Mouse (Mus musculus) MEL (cell line): Measurements from ENCODE around the gene Zbtb20. TPM values are rescaled to one million over a fixed set of nuclear protein-coding genes. Genes with fewer than 3 reads are reported as not detected.

ENCODE experiments used
- DNase-seq: peaks from one replicate; pipeline ENCODE4 v3.0.0; 2011; ENCODE audit warnings: low read depth, low spot score
- H3K27ac ChIP-seq: 2 replicates; pipeline ENCODE4 v1.5.1; 2012; ENCODE audit warnings: low read depth, mild to moderate bottlenecking, control low read depth, low read length, moderate library complexity; ENCODE audit not compliant: control insufficient read depth
- H3K27me3 ChIP-seq, 2 experiments: fragments of 150-350 bp in 1 of 2; sonication (generic) in 1 of 2; 2 replicates each; pipeline ENCODE4 v1.6.1; 2012; ENCODE audit warnings: low read length in 2 of 2, mild to moderate bottlenecking in 2 of 2, improper control_type of control experiment in 1 of 2, moderate library complexity in 1 of 2; ENCODE audit not compliant: insufficient read depth in 2 of 2, control insufficient read depth in 1 of 2
- H3K36me3 ChIP-seq, 2 experiments: 2 replicates each; pipeline ENCODE4 v1.6.1; 2012 to 2014; ENCODE audit warnings: low read length in 2 of 2, improper control_type of control experiment in 1 of 2, inconsistent platforms in 1 of 2, mild to moderate bottlenecking in 1 of 2; ENCODE audit not compliant: insufficient read depth in 2 of 2, control insufficient read depth in 1 of 2
- H3K4me1 ChIP-seq, 2 experiments: fragments of 150-350 bp in 1 of 2; sonication (generic) in 1 of 2; 2 replicates each; pipeline ENCODE4 v1.6.1; 2012; ENCODE audit warnings: low read length in 2 of 2, improper control_type of control experiment in 1 of 2, mild to moderate bottlenecking in 1 of 2; ENCODE audit not compliant: insufficient read depth in 2 of 2, control insufficient read depth in 1 of 2
- H3K4me3 ChIP-seq, 2 experiments: fragments of 150-350 bp in 1 of 2; sonication (generic) in 1 of 2; 2 replicates each; pipeline ENCODE4 v1.5.1; 2012; ENCODE audit warnings: low read depth in 2 of 2, low read length in 2 of 2, mild to moderate bottlenecking in 2 of 2, moderate library complexity in 2 of 2, control low read depth in 1 of 2, improper control_type of control experiment in 1 of 2; ENCODE audit not compliant: control insufficient read depth in 1 of 2, insufficient read depth in 1 of 2
- H3K79me2 ChIP-seq: 2 replicates; pipeline ENCODE4 v1.6.1; 2012; ENCODE audit warnings: mild to moderate bottlenecking, low read length, moderate library complexity; ENCODE audit not compliant: control insufficient read depth, poor library complexity, insufficient read depth
- H3K9ac ChIP-seq: 2 replicates; pipeline ENCODE4 v1.6.1; 2012; ENCODE audit warnings: low read depth, mild to moderate bottlenecking, control low read depth, low read length, moderate library complexity; ENCODE audit not compliant: control insufficient read depth, poor library complexity, severe bottlenecking
- H3K9me3 ChIP-seq: fragments of 150-350 bp; sonication (generic); replicated peaks from 2 replicates; pipeline ENCODE4 v1.6.1; 2012; ENCODE audit warnings: mild to moderate bottlenecking, low read length, improper control_type of control experiment, moderate library complexity; ENCODE audit not compliant: insufficient read depth
- BHLHE40 ChIP-seq: IDR thresholded peaks from 2 replicates; pipeline ENCODE4 v1.6.1; 2012; ENCODE audit warnings: low read depth, mild to moderate bottlenecking, inconsistent platforms, low read length, improper control_type of control experiment, borderline replicate concordance
- ETS1 ChIP-seq: IDR thresholded peaks from 2 replicates; pipeline ENCODE4 v1.6.1; 2012; ENCODE audit warnings: low read depth, mild to moderate bottlenecking, inconsistent platforms, low read length, improper control_type of control experiment, moderate library complexity
- GABPA ChIP-seq: IDR thresholded peaks from 2 replicates; pipeline ENCODE4 v1.6.1; 2012; ENCODE audit warnings: low read depth, mild to moderate bottlenecking, inconsistent platforms, low read length, improper control_type of control experiment, moderate library complexity
- HCFC1 ChIP-seq: IDR thresholded peaks from 2 replicates; pipeline ENCODE4 v1.6.1; 2012; ENCODE audit warnings: low read depth, mild to moderate bottlenecking, inconsistent platforms, low read length, improper control_type of control experiment, moderate library complexity
- MAX ChIP-seq: IDR thresholded peaks from 2 replicates; pipeline ENCODE4 v1.6.1; 2011; ENCODE audit warnings: low read length, improper control_type of control experiment
- MAZ ChIP-seq: IDR thresholded peaks from 2 replicates; pipeline ENCODE4 v1.6.1; 2012; ENCODE audit warnings: low read depth, mild to moderate bottlenecking, inconsistent platforms, low read length, improper control_type of control experiment
- MXI1 ChIP-seq: IDR thresholded peaks from 2 replicates; pipeline ENCODE4 v1.6.1; 2011; ENCODE audit warnings: mild to moderate bottlenecking, low read depth, low read length, improper control_type of control experiment
- MYC ChIP-seq: IDR thresholded peaks from 2 replicates; pipeline ENCODE4 v1.6.1; 2011; ENCODE audit warnings: low read depth, mild to moderate bottlenecking, low read length, improper control_type of control experiment, moderate library complexity
- NELFE ChIP-seq: IDR thresholded peaks from 2 replicates; pipeline ENCODE4 v1.6.1; 2011; ENCODE audit warnings: low read depth, low read length, improper control_type of control experiment
- NRF1 ChIP-seq: IDR thresholded peaks from 2 replicates; pipeline ENCODE4 v1.6.1; 2014; ENCODE audit warnings: low read depth, mild to moderate bottlenecking, inconsistent platforms, low read length, improper control_type of control experiment, moderate library complexity; ENCODE audit not compliant: poor library complexity, insufficient read depth, severe bottlenecking
- RAD21 ChIP-seq: IDR thresholded peaks from 2 replicates; pipeline ENCODE4 v1.6.1; 2011; ENCODE audit warnings: mild to moderate bottlenecking, low read depth, low read length, improper control_type of control experiment
- RCOR1 ChIP-seq: IDR thresholded peaks from 2 replicates; pipeline ENCODE4 v1.6.1; 2012; ENCODE audit warnings: low read depth, mild to moderate bottlenecking, inconsistent platforms, low read length, improper control_type of control experiment
- TAL1 ChIP-seq: IDR thresholded peaks from 2 replicates; pipeline ENCODE4 v1.6.1; 2012; ENCODE audit warnings: mild to moderate bottlenecking, inconsistent platforms, low read length, moderate library complexity, mixed read lengths
- TBP ChIP-seq: IDR thresholded peaks from 2 replicates; pipeline ENCODE4 v1.8.0; 2011; ENCODE audit warnings: low read depth, low read length, improper control_type of control experiment
- TCF12 ChIP-seq: IDR thresholded peaks from 2 replicates; pipeline ENCODE4 v1.6.1; 2014; ENCODE audit warnings: low read depth, mild to moderate bottlenecking, inconsistent platforms, low read length, improper control_type of control experiment, moderate library complexity
- UBTF ChIP-seq: IDR thresholded peaks from 2 replicates; pipeline ENCODE4 v1.6.1; 2012; ENCODE audit warnings: low read depth, mild to moderate bottlenecking, inconsistent platforms, low read length, improper control_type of control experiment, moderate library complexity, borderline replicate concordance; ENCODE audit not compliant: insufficient read depth
- USF1 ChIP-seq: IDR thresholded peaks from 2 replicates; pipeline ENCODE4 v1.6.1; 2014; ENCODE audit warnings: low read depth, mild to moderate bottlenecking, inconsistent platforms, low read length, improper control_type of control experiment, moderate library complexity
- ZC3H11A ChIP-seq: IDR thresholded peaks from 2 replicates; pipeline ENCODE4 v1.6.1; 2012; ENCODE audit warnings: low read depth, mild to moderate bottlenecking, inconsistent platforms, low read length, improper control_type of control experiment
- ZKSCAN1 ChIP-seq: IDR thresholded peaks from 2 replicates; pipeline ENCODE4 v1.6.1; 2012; ENCODE audit warnings: low read depth, mild to moderate bottlenecking, inconsistent platforms, low read length, improper control_type of control experiment, moderate library complexity
- ZNF384 ChIP-seq: IDR thresholded peaks from 2 replicates; pipeline ENCODE4 v1.6.1; 2012; ENCODE audit warnings: low read depth, mild to moderate bottlenecking, inconsistent platforms, low read length, improper control_type of control experiment
- polyA plus RNA-seq, 2 experiments: library from polyadenylated mRNA; stranded (reverse) in 1 of 2; unstranded in 1 of 2; fragments of >175 nt in 1 of 2; fragments of >200 nt in 1 of 2; gene quantifications; 2 replicates each; pipeline versions ENCODE4 v1.2.1 to v1.2.4; 2012; ENCODE audit warnings: low replicate concordance in 2 of 2, low read depth in 1 of 2; ENCODE audit not compliant: insufficient read length in 2 of 2, insufficient read depth in 1 of 2, missing spikeins in 1 of 2
- total RNA-seq: library from RNA; depleted of rRNA; stranded (reverse); fragments of 300-350 nt; gene quantifications from 2 replicates; pipeline ENCODE4 v1.2.3, GENCODE M21; 2012

The Zbtb20 gene
- total and polyA plus RNA-seq, 3 experiments = 0.17 to 0.27 TPM; not detected in 1

DNA sequence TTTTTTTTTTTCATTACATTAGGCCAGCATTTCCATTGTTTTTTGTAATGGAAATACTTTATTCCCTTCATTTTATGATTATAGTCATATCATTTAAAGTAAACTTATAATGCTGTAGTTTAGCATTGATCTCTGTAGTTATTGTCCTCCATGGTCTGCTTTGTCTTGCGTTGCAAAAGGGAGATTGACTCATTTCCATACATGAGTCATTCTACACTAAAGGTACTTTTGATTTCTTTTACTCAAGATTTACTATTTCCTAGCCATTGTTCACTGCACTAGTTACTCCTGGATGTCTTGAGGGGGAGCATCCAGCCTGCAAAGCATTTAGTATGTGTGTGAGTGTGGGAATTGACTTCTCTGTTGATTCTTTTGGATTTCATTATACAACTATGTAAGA lies 24.6 kb downstream of the Zbtb20 start:
- Histone ChIP-seq H3K4me1 (peaks cover 0 to 2% of the 10 kb centered on the region in 2 experiments; a peak in 1 of 4 replicates), H3K9me3 (no peaks in the 10 kb centered on the region), H3K36me3 (peaks cover 0 to 5% of the 10 kb centered on the region in 2 experiments; a peak in 2 of 4 replicates), H3K79me2 (no peaks in the 10 kb centered on the region)
- no peak for TF ChIP-seq MYC
- no peak for TF ChIP-seq TBP
- no peak for TF ChIP-seq MAX
- no peak for TF ChIP-seq HCFC1
- no peak for TF ChIP-seq MAZ
- TF ChIP-seq ETS1 = no peak
- TF ChIP-seq GABPA = no peak
- no peak for TF ChIP-seq UBTF
- TF ChIP-seq NRF1 = no peak
- TF ChIP-seq USF1 = no peak
- TF ChIP-seq ZKSCAN1 = no peak
- no peak for TF ChIP-seq MXI1
- no peak for TF ChIP-seq TCF12
- TF ChIP-seq NELFE = no peak
- TF ChIP-seq, all 39 proteins: peak for 0
- no peak overlapping the region for H3K27ac ChIP-seq
- H3K9ac ChIP-seq = no peak overlapping the region
- DNase-seq = no peak
- no peak overlapping the region for H3K4me3 ChIP-seq
- H3K27me3 ChIP-seq = no peaks in the 10 kb centered on the region

- no peak for DNase-seq
- H3K9ac ChIP-seq = no peak overlapping the region
- no peaks in the 10 kb centered on the region for H3K9me3 ChIP-seq
- TF ChIP-seq RAD21 (no peak), BHLHE40 (no peak), RCOR1 (no peak), ETS1 (no peak), TBP (no peak), USF1 (no peak), NELFE (no peak), ZKSCAN1 (no peak), ZNF384 (no peak), TAL1 (no peak), ZC3H11A (no peak)
- TF ChIP-seq, all 39 proteins: peak for 0
- no peak overlapping the region for H3K27ac ChIP-seq
- H3K4me1 ChIP-seq = peaks cover 8% of the 10 kb centered on the region in 2 experiments; a peak in 3 of 4 replicates
- H3K27me3 ChIP-seq = no peaks in the 10 kb centered on the region
- peaks cover 0 to 10% of the 10 kb centered on the region in 2 experiments; a peak in 2 of 4 replicates for H3K36me3 ChIP-seq
- H3K4me3 ChIP-seq = no peak overlapping the region
- no peaks in the 10 kb centered on the region for H3K79me2 ChIP-seq
Measured at GRCm38 (mm10) chr16:42907283-42907701, 31.6 kb downstream of the Zbtb20 start.
